Mouse (Mus musculus) cerebral cortex, adult 2 months (tissue): Measurements from ENCODE around the gene Naa30.

Experiments used
- WGBS: fragments of 180-500 bp; shearing (Covaris S2); methylation state at CpG from one replicate; pipeline ENCODE4 v1.1.7; 2018; 5-methylcytosine and 5-hydroxymethylcytosine counted together

The Naa30 gene

GRCm38 (mm10) chr14:49171867-49172581 lies at the start of gene Naa30:
Gene Naa30 (plus strand): TSS chr14:49172226.
- WGBS: 1% methylated on average over 61 of the region's 86 CpGs

- WGBS: 41% methylated on average over 23 of the region's 23 CpGs
Measured at GRCm38 (mm10) chr14:49127162-49127779, 44.8 kb upstream of the Naa30 start.

DNA sequence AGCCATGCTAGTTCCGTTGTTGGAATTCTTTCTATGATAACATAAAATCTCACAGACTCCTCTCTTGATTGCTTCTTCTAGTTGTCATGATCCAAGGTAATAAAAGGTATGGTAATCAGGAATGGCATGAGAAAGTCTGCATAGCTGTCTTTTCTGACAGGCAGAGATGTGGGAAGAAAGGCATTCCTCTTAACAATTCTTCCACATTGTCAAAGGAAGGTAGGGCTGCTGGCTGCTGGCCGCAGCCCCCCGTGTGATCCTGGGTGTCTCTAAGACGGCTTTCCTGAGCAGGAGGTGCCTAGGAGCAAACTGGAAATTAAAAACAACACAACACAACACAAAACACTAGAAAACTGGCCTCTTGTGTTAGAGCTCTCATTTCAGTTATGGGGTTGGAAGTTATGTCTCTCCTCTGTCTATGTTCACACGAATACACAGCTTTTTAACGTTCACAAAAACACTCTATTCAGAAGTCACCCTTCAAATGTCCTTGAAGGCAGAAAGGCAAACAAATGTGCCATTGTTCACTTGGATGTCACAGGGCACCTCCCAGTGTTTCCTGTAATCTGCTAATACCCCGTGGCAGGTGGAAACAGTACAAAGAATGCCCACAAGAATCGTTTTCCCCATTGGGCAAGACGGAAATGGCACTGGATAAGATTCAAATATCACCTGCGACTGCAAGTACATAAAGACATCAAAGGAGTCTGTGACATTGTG lies 43.3 kb upstream of the Naa30 start:
- 56% methylated on average over 10 of the region's 10 CpGs for whole genome bisulfite sequencing

- WGBS: 91% methylated on average over 3 of the region's 3 CpGs
Measured at GRCm38 (mm10) chr14:49132391-49132790, 39.6 kb upstream of the Naa30 start.

- 69% methylated on average over 1 of the region's 1 CpGs for WGBS
Measured at GRCm38 (mm10) chr14:49138171-49138570, 33.9 kb upstream of the Naa30 start.

DNA sequence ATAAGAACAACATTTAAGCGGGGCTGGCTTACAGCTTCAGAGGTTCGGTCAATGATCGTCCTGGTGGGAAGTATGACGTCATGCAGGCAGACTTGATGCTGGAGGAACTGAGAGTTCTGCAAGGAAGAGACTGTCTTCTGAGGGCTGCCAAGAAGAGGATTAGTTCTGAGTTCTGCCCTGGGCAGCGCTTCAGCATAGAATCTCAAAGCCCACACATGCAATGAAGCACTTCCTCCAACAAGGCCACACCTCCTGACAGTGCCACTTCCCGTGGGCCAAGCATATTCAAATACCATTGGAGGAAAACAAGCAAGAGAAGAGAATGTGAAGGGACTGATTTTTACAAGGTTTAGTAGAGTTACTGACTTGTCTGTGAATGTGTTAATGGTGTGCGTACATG lies 31.3 kb upstream of the Naa30 start:
- WGBS: 84% methylated on average over 7 of the region's 7 CpGs

GRCm38 (mm10) chr14:49153801-49154200 lies 18.2 kb upstream of the Naa30 start:
- 35% methylated on average over 7 of the region's 7 CpGs for WGBS

DNA sequence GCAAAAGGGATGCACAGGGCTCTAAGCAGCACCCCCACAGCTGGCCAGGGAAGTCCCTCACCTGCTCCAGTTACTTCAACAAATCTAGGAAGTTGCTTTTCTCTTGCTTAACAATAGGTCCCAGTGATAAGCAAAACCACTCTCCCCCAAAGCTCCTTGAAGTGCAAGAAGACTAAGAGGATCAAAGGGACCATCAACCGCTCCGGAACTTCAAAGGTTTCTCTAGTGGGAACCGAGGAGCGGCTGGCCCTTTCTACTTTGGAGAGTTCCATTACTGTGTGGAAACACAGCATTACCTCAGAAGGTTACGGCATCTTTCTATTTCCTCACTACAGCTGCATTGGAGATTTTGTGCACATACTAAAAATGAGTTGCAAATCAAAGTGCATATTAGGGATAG lies 16.5 kb upstream of the Naa30 start:
- WGBS: 65% methylated on average over 5 of the region's 5 CpGs

- WGBS: 69% methylated on average over 16 of the region's 16 CpGs
Measured at GRCm38 (mm10) chr14:49158143-49158925, 13.7 kb upstream of the Naa30 start.

DNA sequence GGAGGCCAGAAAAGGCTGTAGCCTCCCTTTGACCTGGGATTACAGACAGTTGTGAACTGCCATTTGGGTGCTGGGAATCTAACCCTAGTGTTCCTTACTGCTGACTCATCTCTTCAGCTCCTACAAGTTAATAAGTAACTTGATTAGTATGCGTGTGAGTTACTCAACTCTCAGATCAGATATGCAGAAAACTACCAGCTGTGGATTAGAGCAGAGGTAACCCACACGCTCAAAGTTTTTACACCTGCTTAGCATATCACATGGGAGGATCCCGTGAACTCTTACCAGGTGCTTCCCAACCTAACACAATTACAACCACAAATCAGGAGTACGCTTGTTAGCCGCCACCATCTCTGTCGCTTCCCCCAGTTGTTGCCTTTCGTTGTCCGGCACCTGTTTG lies 740 bp upstream of the Naa30 start:
- 29% methylated on average over 8 of the region's 8 CpGs for WGBS

- 1% methylated on average over 44 of the region's 46 CpGs for WGBS
Measured at GRCm38 (mm10) chr14:49172582-49172988, 559 bp downstream of the Naa30 start.

DNA sequence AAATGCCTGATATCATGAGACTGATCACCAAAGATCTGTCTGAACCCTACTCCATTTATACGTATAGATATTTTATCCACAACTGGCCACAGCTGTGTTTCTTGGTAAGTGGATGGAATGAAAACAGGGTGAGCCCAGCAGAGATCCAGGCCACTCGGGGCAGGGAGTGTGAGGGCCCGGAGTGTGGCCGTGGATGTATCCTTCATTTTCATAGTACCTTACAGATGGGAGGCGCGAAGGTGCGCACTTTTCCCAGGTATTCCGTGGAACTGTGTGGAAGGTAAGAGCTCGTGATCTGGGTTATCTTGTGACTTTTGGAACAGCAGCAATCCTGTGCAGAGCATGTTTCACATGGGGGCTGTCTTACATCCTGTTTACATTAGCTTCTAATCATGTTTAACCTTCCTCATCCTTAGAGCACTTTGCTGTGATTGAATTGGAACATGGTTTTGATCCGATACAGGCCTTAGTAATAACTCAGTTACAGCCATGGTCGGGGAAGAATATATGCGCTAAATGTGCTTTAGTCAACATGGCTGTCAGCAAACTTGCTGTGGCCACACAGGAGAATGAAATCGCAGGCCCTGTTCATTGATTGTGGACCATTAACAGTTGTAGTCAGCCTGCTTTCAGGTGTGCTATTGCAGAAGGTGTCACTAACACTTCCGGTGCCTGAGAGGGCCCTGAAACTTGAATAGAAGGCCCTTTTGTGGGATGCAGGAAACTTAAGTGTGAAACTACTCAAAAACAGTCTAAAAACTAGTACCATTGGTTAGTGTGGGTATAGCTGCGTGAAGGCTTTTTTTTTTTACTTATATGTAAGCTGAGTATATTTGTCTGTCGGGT lies 1.5 kb downstream of the Naa30 start:
- WGBS: 35% methylated on average over 16 of the region's 16 CpGs

GRCm38 (mm10) chr14:49179736-49180135 lies 7.7 kb downstream of the Naa30 start:
- WGBS: 70% methylated on average over 3 of the region's 3 CpGs

- 88% methylated on average over 2 of the region's 2 CpGs for WGBS
Measured at GRCm38 (mm10) chr14:49186270-49186669, 14.2 kb downstream of the Naa30 start.

DNA sequence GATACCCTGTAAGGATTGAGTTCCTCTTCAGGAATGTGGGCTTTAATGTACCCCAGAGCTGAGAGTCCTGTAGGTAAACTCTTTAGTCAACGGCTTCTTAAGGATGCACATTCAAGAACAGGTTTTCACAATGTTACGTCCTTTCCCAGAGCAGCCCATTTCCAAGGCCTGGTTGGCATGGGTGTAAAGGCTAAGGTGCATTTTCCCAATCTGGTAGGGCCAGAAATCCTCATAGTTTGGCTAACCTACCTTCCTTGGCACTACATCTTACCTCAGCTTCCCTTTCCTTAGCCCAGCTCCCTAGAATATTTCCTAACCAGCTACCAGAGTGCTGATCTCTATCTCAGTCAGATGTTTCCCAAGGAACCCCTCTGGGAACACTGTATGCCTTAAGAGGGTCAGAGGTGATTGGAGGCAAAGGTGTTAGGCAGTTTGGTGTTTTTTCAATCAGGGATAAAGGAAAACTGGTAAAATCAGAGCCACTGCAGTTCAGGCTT lies 25.1 kb downstream of the Naa30 start:
- WGBS: 94% methylated on average over 2 of the region's 2 CpGs

- WGBS: 74% methylated on average over 9 of the region's 9 CpGs
Measured at GRCm38 (mm10) chr14:49201073-49201778, 29.2 kb downstream of the Naa30 start.

GRCm38 (mm10) chr14:49210215-49210614 lies 38.2 kb downstream of the Naa30 start:
- 72% methylated on average over 3 of the region's 3 CpGs for WGBS

GRCm38 (mm10) chr14:49218677-49219076 lies 46.7 kb downstream of the Naa30 start:
- WGBS: 50% methylated on average over 7 of the region's 7 CpGs

- WGBS: 89% methylated on average over 4 of the region's 4 CpGs
Measured at GRCm38 (mm10) chr14:49219466-49220022, 47.5 kb downstream of the Naa30 start.

- WGBS: 97% methylated on average over 2 of the region's 2 CpGs
Measured at GRCm38 (mm10) chr14:49221771-49222170, 49.7 kb downstream of the Naa30 start.
